Mouse (Mus musculus): ENCODE measurements around the gene Tmem267.

The Tmem267 gene

GRCm38 (mm10) chr13:119639302-119639701 is 151.5 kb downstream of the Tmem267 start:
- no peak overlapping the region for H3K4me3 ChIP-seq (replicated peaks; ENCODE audit: low read length)
- no peaks in the 10 kb centered on the region for H3K27me3 ChIP-seq (ENCODE audit: insufficient read depth, low read length)
- TF ChIP-seq POU5F1 (IDR thresholded peaks at IDR 0.05; ENCODE audit: borderline replicate concordance, low read length) (no peak), NANOG (IDR thresholded peaks at IDR 0.05; ENCODE audit: borderline replicate concordance, low read length) (no peak), CTCF (conservative IDR thresholded peaks at IDR 0.05; ENCODE audit: low read length) (no peak)
- H3K36me3 ChIP-seq (ENCODE audit: insufficient read depth, low read length), result no peaks in the 10 kb centered on the region
- H3K9me3 ChIP-seq (ENCODE audit: low read length), result no peaks in the 10 kb centered on the region
- H3K4me1 ChIP-seq (replicated peaks; ENCODE audit: low read depth, low read length), result no peaks in the 10 kb centered on the region

- H3K9me3 ChIP-seq (ENCODE audit: low read length), result no peaks in the 10 kb centered on the region
- no peaks in the 10 kb centered on the region for H3K27me3 ChIP-seq (ENCODE audit: insufficient read depth, low read length)
- no peaks in the 10 kb centered on the region for H3K36me3 ChIP-seq (ENCODE audit: insufficient read depth, low read length)
- TF ChIP-seq NANOG (IDR thresholded peaks at IDR 0.05; ENCODE audit: borderline replicate concordance, low read length), result no peak
- TF ChIP-seq CTCF (conservative IDR thresholded peaks at IDR 0.05; ENCODE audit: low read length), result peak; percentile 53
- H3K4me3 ChIP-seq (replicated peaks; ENCODE audit: low read length), result no peak overlapping the region
- H3K4me1 ChIP-seq (replicated peaks; ENCODE audit: low read depth, low read length), result no peaks in the 10 kb centered on the region
Measured at GRCm38 (mm10) chr13:119640504-119640903, 152.7 kb downstream of the Tmem267 start.

- no peaks in the 10 kb centered on the region for H3K4me1 ChIP-seq (replicated peaks; ENCODE audit: low read depth, low read length)
- no peaks in the 10 kb centered on the region for H3K9me3 ChIP-seq (ENCODE audit: low read length)
- no peak overlapping the region for H3K4me3 ChIP-seq (replicated peaks; ENCODE audit: low read length)
- no peaks in the 10 kb centered on the region for H3K36me3 ChIP-seq (ENCODE audit: insufficient read depth, low read length)
- no peaks in the 10 kb centered on the region for H3K27me3 ChIP-seq (ENCODE audit: insufficient read depth, low read length)
- TF ChIP-seq POU5F1 (IDR thresholded peaks at IDR 0.05; ENCODE audit: borderline replicate concordance, low read length) (no peak), CTCF (conservative IDR thresholded peaks at IDR 0.05; ENCODE audit: low read length) (no peak), NANOG (IDR thresholded peaks at IDR 0.05; ENCODE audit: borderline replicate concordance, low read length) (no peak)
Measured at GRCm38 (mm10) chr13:119641145-119641544, 153.3 kb downstream of the Tmem267 start.

GRCm38 (mm10) chr13:119644769-119645168 is 156.9 kb downstream of the Tmem267 start:
- Histone ChIP-seq H3K4me1 (replicated peaks; ENCODE audit: low read depth, low read length) (peaks cover 9% of the 10 kb centered on the region), H3K36me3 (ENCODE audit: insufficient read depth, low read length) (no peaks in the 10 kb centered on the region), H3K4me3 (replicated peaks; ENCODE audit: low read length) (no peak overlapping the region), H3K27me3 (ENCODE audit: insufficient read depth, low read length) (no peaks in the 10 kb centered on the region), H3K9me3 (ENCODE audit: low read length) (no peaks in the 10 kb centered on the region)
- no peak for TF ChIP-seq CTCF (conservative IDR thresholded peaks at IDR 0.05; ENCODE audit: low read length)
- no peak for TF ChIP-seq NANOG (IDR thresholded peaks at IDR 0.05; ENCODE audit: borderline replicate concordance, low read length)
- TF ChIP-seq POU5F1 (IDR thresholded peaks at IDR 0.05; ENCODE audit: borderline replicate concordance, low read length), result no peak

DNA sequence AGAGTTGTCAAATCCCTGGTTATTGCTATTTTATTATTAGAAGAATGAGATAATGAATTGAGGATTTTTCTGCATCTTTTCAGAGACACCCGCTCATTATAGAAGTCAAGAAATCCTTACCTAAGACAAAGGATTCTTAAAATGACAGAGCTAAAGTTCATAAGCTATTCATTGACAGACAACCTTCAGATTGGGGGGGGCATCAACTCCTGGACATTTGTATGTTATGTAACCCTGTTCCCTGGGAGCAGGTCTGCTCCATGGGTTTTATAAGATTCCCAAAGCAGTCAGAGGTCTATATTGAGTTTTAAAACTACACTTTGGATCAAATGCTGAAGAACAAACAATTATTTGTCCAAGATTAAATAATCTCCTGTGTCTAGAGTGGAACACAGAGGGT is 158.7 kb downstream of the Tmem267 start:
- Histone ChIP-seq H3K27me3 (ENCODE audit: insufficient read depth, low read length) (no peaks in the 10 kb centered on the region), H3K9me3 (ENCODE audit: low read length) (no peaks in the 10 kb centered on the region), H3K4me3 (replicated peaks; ENCODE audit: low read length) (no peak overlapping the region), H3K36me3 (ENCODE audit: insufficient read depth, low read length) (no peaks in the 10 kb centered on the region), H3K4me1 (replicated peaks; ENCODE audit: low read depth, low read length) (peaks cover 9% of the 10 kb centered on the region)
- TF ChIP-seq POU5F1 (IDR thresholded peaks at IDR 0.05; ENCODE audit: borderline replicate concordance, low read length) (no peak), CTCF (conservative IDR thresholded peaks at IDR 0.05; ENCODE audit: low read length) (no peak), NANOG (IDR thresholded peaks at IDR 0.05; ENCODE audit: borderline replicate concordance, low read length) (no peak)

DNA sequence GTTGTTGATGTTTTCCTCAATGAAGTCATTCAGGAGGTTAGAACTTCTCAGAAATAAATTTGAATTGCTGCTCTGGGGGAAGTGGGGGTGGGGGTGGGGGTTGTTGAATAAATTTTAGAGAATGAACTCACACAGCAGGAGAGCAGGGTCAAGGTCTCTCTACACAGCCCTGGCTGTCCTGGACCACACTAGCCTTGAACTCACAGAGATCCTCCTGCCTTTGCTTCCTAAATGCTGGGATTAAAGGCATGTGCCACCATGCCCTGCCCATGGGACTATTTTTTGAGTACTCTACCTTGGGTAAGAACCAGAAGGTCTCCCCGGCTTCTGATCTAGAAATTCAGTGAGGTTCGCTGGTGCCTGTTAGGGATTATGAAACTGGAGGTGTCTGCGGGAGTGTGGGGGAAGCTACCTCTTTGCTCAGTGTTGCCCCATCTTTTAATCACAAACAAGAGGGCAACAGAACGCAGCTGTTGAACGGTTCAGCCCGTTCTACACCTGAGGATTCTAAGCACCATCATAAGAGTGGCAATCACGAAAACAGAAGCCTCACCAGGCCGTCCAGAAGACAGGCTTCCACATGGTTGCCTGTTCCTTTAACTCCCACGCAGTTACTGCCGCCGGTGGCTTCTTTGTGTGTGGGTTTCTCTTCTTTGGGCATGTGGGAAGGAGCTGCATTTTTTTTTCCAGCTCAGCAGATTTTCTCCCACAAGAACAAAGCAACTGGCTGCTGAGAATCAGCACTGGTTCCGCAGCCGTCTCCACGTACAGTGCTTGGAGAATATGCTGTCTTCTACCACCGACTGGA is 161.3 kb downstream of the Tmem267 start:
- no peak for TF ChIP-seq POU5F1 (IDR thresholded peaks at IDR 0.05; ENCODE audit: borderline replicate concordance, low read length)
- TF ChIP-seq NANOG (IDR thresholded peaks at IDR 0.05; ENCODE audit: borderline replicate concordance, low read length), result no peak
- Histone ChIP-seq H3K9me3 (ENCODE audit: low read length) (no peaks in the 10 kb centered on the region), H3K36me3 (ENCODE audit: insufficient read depth, low read length) (no peaks in the 10 kb centered on the region), H3K4me1 (replicated peaks; ENCODE audit: low read depth, low read length) (peaks cover 9% of the 10 kb centered on the region), H3K4me3 (replicated peaks; ENCODE audit: low read length) (no peak overlapping the region), H3K27me3 (ENCODE audit: insufficient read depth, low read length) (no peaks in the 10 kb centered on the region)

GRCm38 (mm10) chr13:119649699-119650046 is 161.8 kb downstream of the Tmem267 start:
- TF ChIP-seq POU5F1 (IDR thresholded peaks at IDR 0.05; ENCODE audit: borderline replicate concordance, low read length), result no peak
- no peak for TF ChIP-seq CTCF (conservative IDR thresholded peaks at IDR 0.05; ENCODE audit: low read length)
- no peak for TF ChIP-seq NANOG (IDR thresholded peaks at IDR 0.05; ENCODE audit: borderline replicate concordance, low read length)
- no peaks in the 10 kb centered on the region for H3K36me3 ChIP-seq (ENCODE audit: insufficient read depth, low read length)
- H3K9me3 ChIP-seq (ENCODE audit: low read length), result no peaks in the 10 kb centered on the region
- H3K27me3 ChIP-seq (ENCODE audit: insufficient read depth, low read length), result no peaks in the 10 kb centered on the region
- no peak overlapping the region for H3K4me3 ChIP-seq (replicated peaks; ENCODE audit: low read length)
- peaks cover 9% of the 10 kb centered on the region for H3K4me1 ChIP-seq (replicated peaks; ENCODE audit: low read depth, low read length)

DNA sequence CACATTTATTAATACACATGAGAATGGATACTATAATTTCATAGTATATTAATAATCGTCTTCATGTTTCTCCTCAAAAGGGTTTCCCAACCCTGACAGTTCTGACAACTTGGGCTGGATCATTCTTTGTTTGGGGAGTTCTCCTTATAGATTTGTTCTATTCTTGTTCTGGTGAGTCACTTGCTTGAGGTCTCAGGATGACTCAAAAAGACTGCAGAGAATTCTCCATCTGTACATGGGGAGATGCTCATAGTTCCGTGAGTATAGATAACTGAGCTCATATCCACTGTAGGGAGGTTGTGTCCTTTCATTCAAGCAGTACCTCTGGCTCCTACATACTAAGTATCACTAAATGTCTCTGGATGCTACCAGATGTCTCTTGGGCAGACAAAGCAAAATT is 166.9 kb downstream of the Tmem267 start:
- no peaks in the 10 kb centered on the region for H3K36me3 ChIP-seq (ENCODE audit: insufficient read depth, low read length)
- no peaks in the 10 kb centered on the region for H3K4me1 ChIP-seq (replicated peaks; ENCODE audit: low read depth, low read length)
- TF ChIP-seq POU5F1 (IDR thresholded peaks at IDR 0.05; ENCODE audit: borderline replicate concordance, low read length) (no peak), CTCF (conservative IDR thresholded peaks at IDR 0.05; ENCODE audit: low read length) (no peak), NANOG (IDR thresholded peaks at IDR 0.05; ENCODE audit: borderline replicate concordance, low read length) (no peak)
- no peak overlapping the region for H3K4me3 ChIP-seq (replicated peaks; ENCODE audit: low read length)
- peaks cover 17% of the 10 kb centered on the region for H3K9me3 ChIP-seq (ENCODE audit: low read length)
- no peaks in the 10 kb centered on the region for H3K27me3 ChIP-seq (ENCODE audit: insufficient read depth, low read length)

GRCm38 (mm10) chr13:119656246-119656645 is 168.4 kb downstream of the Tmem267 start:
- Histone ChIP-seq H3K4me1 (replicated peaks; ENCODE audit: low read depth, low read length) (no peaks in the 10 kb centered on the region), H3K27me3 (ENCODE audit: insufficient read depth, low read length) (no peaks in the 10 kb centered on the region), H3K4me3 (replicated peaks; ENCODE audit: low read length) (no peak overlapping the region), H3K9me3 (ENCODE audit: low read length) (peaks cover 17% of the 10 kb centered on the region), H3K36me3 (ENCODE audit: insufficient read depth, low read length) (no peaks in the 10 kb centered on the region)
- TF ChIP-seq CTCF (conservative IDR thresholded peaks at IDR 0.05; ENCODE audit: low read length), result no peak
- no peak for TF ChIP-seq NANOG (IDR thresholded peaks at IDR 0.05; ENCODE audit: borderline replicate concordance, low read length)
- TF ChIP-seq POU5F1 (IDR thresholded peaks at IDR 0.05; ENCODE audit: borderline replicate concordance, low read length), result no peak
